Mouse (Mus musculus) liver, embryonic 16.5 days (tissue): ENCODE data around the gene Nsrp1. TPM values are rescaled to one million over a fixed set of nuclear protein-coding genes. Genes with fewer than 3 reads are reported as not detected.

Experiments
- ATAC-seq: fragments of 200-750 bp; cut with Nextera tagmentation; 2 replicates; pipeline ENCODE4 v1.8.0; 2017; ENCODE audit warnings: low read depth, mild to moderate bottlenecking, moderate number of reproducible peaks, moderate library complexity
- H3K27ac ChIP-seq: fragments of 300-500 bp; sonication (generic); 2 replicates; pipeline ENCODE4 v1.5.1; 2014; ENCODE audit warnings: mild to moderate bottlenecking, low read length
- H3K27me3 ChIP-seq: fragments of 300-500 bp; sonication (generic); 2 replicates; pipeline ENCODE4 v1.6.1; 2014; ENCODE audit warnings: low read depth, low read length, mixed read lengths; ENCODE audit not compliant: control insufficient read depth, insufficient read depth
- H3K36me3 ChIP-seq: fragments of 300-500 bp; sonication (generic); 2 replicates; pipeline ENCODE4 v1.6.1; 2014; ENCODE audit warnings: mild to moderate bottlenecking; ENCODE audit not compliant: control insufficient read depth, insufficient read depth
- H3K4me1 ChIP-seq: fragments of 300-500 bp; sonication (generic); 2 replicates; pipeline ENCODE4 v1.6.1; 2014; ENCODE audit warnings: low read depth, low read length, mixed read lengths; ENCODE audit not compliant: control insufficient read depth
- H3K4me2 ChIP-seq: fragments of 300-500 bp; sonication (generic); 2 replicates; pipeline ENCODE4 v1.6.1; 2014; ENCODE audit warnings: low read depth, low read length, mixed read lengths
- H3K4me3 ChIP-seq: fragments of 300-500 bp; sonication (generic); 2 replicates; pipeline ENCODE4 v1.5.1; 2014; ENCODE audit warnings: low read depth, mild to moderate bottlenecking, low read length
- H3K9ac ChIP-seq: fragments of 300-500 bp; sonication (generic); 2 replicates; pipeline ENCODE4 v1.6.1; 2014; ENCODE audit warnings: low read depth, low read length
- H3K9me3 ChIP-seq: fragments of 300-500 bp; sonication (generic); replicated peaks from 2 replicates; pipeline ENCODE4 v1.6.1; 2016; ENCODE audit warnings: low read length; ENCODE audit not compliant: control insufficient read depth
- WGBS: fragments of 180-500 bp; shearing (Covaris S2); extraction: QIAGEN DNeasy Blood & Tissue Kit; methylation state at CpG from one replicate; pipeline ENCODE4 v1.1.7; 2014; ENCODE audit not compliant: insufficient replicate concordance; 5-methylcytosine and 5-hydroxymethylcytosine counted together
- polyA plus RNA-seq: library from polyadenylated mRNA; unstranded; fragments of >200 nt; fragmentation: Nextera tagmentation; extraction: Ambion mirVana; gene quantifications from 2 replicates; pipeline ENCODE4 v1.2.1, GENCODE M21; 2015

Nsrp1 gene
- polyA plus RNA-seq, 1 experiment from 2014 or later: 22.2 TPM

DNA sequence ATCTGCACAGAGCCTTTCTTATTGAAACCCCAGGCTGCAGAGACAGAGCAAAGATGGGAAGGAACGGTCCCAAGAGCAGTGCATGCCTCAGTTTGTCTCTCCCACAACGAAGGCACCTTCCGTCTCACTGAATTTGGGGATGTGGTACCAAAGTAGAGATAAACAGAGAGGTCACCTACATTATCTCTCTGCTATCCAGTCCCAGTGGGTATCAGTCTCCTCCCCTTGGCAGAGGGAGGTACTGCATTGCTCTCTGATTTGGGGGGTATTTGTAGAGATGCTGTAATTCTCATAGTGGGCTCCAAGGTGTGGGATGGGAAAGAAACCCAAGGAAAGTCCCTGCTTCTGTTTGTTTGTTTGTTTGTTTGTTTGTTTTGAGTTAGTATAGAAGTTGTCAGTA lies 51.7 kb downstream of the Nsrp1 start:
- H3K27ac ChIP-seq: no peak overlapping the region
- no peak overlapping the region for H3K4me2 ChIP-seq
- H3K9ac ChIP-seq: no peak overlapping the region
- 52% methylated on average over 3 of the region's 3 CpGs for WGBS
- no peaks in the 10 kb centered on the region for H3K4me1 ChIP-seq
- H3K36me3 ChIP-seq: no peaks in the 10 kb centered on the region
- no peak overlapping the region for H3K4me3 ChIP-seq
- no peaks in the 10 kb centered on the region for H3K27me3 ChIP-seq
- H3K9me3 ChIP-seq: no peaks in the 10 kb centered on the region
- ATAC-seq: no peak

DNA sequence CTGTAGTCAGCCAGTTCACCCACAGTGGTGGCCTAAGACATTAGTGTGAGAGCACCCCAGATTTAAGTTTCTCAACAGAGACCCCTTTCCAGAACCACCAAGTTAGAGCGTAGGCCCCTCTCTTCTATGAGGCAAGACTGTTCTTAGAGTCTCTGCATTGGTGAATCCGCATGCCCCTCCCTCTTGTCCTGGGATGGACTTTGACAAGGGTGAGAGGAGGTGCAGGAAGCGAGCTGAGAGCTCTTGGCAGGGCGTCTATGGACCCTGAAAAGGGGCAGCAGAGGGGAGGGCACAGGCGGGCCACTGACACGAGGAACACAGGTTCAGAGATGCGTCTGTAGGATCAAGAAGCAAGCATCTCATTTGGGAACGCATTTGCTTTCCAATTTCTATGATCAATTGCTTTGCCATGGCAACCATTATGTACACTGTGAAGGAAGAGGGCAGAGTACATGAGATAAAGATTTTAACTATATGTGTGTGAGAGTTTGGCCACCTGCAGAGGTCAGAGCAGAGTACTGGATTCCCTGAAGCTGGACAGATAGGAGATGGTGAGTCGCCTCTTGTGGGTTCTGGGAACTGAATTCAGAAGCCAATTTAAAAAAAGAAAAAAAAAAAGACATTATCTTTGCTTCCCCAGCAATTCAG lies 56.4 kb downstream of the Nsrp1 start:
- 56% methylated on average over 9 of the region's 9 CpGs for WGBS
- Histone ChIP-seq H3K27ac (no peak overlapping the region), H3K36me3 (no peaks in the 10 kb centered on the region), H3K4me1 (no peaks in the 10 kb centered on the region; the same call in 1 of the 2 replicates), H3K27me3 (no peaks in the 10 kb centered on the region), H3K4me3 (no peak overlapping the region), H3K9me3 (no peaks in the 10 kb centered on the region), H3K4me2 (peak overlapping the region; percentile 21; the same call in 1 of the 2 replicates), H3K9ac (no peak overlapping the region)
- peak; percentile 88 for ATAC-seq

DNA sequence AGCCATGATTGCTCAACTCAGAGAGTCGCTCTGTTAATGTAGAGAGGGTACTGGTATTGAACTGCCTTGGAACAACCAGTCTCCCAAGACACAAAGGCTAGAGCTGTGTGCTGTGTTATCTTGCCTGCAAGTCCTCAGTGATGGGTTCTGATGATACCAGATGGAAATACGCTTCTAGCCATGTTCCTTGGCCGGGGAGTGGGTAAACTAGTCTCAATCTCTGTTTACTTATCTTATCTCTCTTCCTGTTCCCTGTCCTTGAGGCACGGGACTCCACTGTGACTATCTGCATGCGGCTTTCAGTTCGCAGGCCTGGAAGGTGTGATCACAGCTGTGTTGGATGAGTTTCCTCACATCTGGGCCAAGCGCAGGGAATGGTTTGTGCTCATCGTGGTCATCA lies 58.7 kb downstream of the Nsrp1 start:
- Histone ChIP-seq H3K4me2 (no peak overlapping the region), H3K4me3 (no peak overlapping the region), H3K9ac (no peak overlapping the region), H3K9me3 (no peaks in the 10 kb centered on the region), H3K27me3 (no peaks in the 10 kb centered on the region), H3K27ac (no peak overlapping the region), H3K36me3 (no peaks in the 10 kb centered on the region), H3K4me1 (no peaks in the 10 kb centered on the region; the same call in 1 of the 2 replicates)
- no peak for ATAC-seq
- 13% methylated on average over 8 of the region's 8 CpGs for WGBS

DNA sequence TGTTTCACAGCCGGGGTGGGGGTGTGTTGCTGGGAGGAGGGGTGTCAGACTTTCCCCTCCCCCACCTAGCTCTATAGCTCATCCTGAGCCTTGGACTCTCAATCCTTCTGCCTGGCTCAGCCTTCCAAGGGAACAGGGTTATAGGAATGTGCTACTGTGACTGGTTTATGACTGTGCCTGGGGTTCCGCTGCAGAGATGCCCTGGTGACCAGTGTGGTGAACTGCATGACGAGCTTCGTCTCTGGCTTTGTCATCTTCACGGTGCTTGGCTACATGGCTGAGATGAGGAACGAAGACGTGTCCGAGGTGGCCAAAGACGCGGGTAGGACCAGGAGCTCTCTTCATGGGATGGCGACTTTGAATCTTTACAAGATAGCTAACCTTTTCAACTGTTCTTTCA lies 60.2 kb downstream of the Nsrp1 start:
- Histone ChIP-seq H3K9ac (no peak overlapping the region), H3K36me3 (no peaks in the 10 kb centered on the region), H3K27ac (no peak overlapping the region), H3K27me3 (no peaks in the 10 kb centered on the region), H3K4me3 (no peak overlapping the region), H3K4me2 (no peak overlapping the region), H3K4me1 (no peaks in the 10 kb centered on the region; the same call in 1 of the 2 replicates), H3K9me3 (no peaks in the 10 kb centered on the region)
- WGBS: 62% methylated on average over 11 of the region's 11 CpGs
- no peak for ATAC-seq

DNA sequence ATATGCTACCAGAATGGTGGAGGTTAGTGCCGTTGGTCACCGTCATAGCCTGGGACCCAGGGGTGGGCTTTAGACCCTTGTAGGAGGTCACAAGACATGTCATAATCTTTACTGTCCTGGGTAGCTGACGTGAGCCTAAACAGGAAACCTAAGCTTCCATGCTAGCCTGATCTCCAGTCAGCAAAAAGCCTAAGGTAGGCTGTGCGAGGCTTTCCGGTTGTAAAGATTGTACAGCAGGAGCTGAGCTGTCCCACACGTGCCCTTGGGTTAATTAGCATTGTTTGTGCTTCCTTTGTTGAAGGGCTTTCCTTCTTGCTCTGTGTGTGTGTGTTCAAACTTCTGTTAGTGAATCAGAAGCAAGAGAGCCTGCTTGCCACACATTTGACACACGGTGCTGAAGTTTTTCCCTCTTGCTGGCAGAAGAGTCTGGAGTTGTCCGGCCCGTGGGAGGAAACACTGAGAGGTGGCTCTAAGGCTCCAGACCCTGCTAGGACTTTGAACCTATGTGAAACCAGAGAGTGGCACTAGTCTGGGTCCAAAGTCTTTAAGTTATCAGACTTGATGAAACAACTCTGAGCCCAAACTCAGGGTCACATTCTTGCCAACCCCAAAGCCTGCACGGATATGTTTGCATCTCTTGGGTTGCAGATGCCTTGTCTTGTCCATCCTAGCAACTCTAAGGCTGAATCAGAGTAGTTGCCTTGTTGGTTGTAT lies 67.3 kb downstream of the Nsrp1 start:
- ATAC-seq: no peak
- Histone ChIP-seq H3K36me3 (no peaks in the 10 kb centered on the region), H3K27ac (no peak overlapping the region), H3K27me3 (no peaks in the 10 kb centered on the region), H3K4me1 (no peaks in the 10 kb centered on the region), H3K9ac (no peak overlapping the region), H3K4me3 (no peak overlapping the region), H3K4me2 (no peak overlapping the region), H3K9me3 (no peaks in the 10 kb centered on the region)
- WGBS: 56% methylated on average over 10 of the region's 10 CpGs

DNA sequence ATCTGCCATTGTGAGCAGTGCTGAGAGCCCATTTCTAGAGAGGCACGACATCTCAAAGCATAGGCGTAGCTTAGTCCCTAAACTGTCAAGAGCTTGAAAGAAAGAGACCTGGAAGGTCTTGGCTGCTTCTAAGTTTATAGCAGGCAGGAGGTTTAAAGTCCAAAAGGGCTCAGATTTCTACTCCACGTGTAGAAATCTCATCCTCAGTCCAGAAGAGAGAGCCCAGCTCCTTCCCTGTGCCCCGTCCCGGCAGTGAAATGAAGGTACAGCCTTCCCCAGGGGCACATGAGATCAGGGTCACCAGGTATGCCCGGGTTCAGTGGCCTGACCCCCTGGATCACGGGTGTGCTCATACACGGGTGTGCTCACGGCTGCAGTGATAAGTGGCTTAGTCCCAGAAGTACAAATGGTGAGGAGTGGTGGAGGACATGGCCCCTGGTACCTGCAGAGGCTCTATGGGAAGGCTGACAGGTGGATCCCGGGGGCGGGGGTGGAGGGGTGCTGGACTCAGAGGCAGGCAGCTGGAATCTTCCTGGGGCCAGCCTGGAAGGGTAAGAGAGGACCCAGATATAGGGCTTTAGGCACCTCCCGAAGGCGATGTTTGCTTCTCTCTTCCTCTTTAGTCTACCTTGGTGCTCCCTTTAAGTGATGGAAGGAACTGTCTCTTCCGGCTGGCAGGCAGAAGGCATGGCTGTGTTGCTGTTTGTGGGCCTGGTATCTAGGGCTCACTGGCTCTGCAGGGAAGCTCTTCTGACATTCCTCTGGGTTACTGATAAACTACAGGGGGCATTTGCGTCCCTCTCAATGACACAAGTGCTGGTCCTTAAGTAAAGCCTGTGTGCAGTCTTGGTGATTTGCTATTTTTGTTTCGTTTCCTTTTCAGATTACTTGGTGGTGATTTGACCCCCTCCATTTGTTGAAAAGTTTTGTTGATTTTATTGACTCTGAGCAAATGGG lies 68.9 kb downstream of the Nsrp1 start:
- peaks cover 3% of the 10 kb centered on the region for H3K27me3 ChIP-seq
- H3K4me1 ChIP-seq: no peaks in the 10 kb centered on the region
- no peaks in the 10 kb centered on the region for H3K9me3 ChIP-seq
- 54% methylated on average over 16 of the region's 16 CpGs for WGBS
- no peak for ATAC-seq
- no peak overlapping the region for H3K9ac ChIP-seq
- H3K36me3 ChIP-seq: no peaks in the 10 kb centered on the region
- no peak overlapping the region for H3K4me2 ChIP-seq
- H3K27ac ChIP-seq: no peak overlapping the region
- no peak overlapping the region for H3K4me3 ChIP-seq

DNA sequence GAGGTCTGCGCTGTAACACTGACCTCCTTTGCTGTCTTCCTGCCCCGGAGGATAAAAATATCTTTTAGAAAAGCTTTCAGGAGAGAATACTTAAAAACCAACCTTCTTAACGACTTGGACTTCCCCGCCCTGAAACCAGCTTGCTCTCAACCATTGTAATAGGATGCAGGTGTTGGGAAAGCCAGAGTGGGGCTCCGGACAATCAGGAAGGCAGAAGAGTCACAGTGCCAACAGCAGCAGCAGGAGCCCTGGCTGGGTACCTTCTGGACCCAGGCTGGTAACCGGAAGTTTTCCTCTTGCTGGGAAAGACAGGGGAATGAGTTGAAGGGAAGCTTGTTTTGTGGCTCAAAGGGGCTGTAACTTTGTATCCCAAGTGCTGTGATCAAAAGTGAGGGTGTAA lies 71.6 kb downstream of the Nsrp1 start:
- no peak overlapping the region for H3K27ac ChIP-seq
- 33% methylated on average over 6 of the region's 6 CpGs for whole genome bisulfite sequencing
- ATAC-seq: no peak
- H3K9me3 ChIP-seq: no peaks in the 10 kb centered on the region
- no peak overlapping the region for H3K4me2 ChIP-seq
- no peak overlapping the region for H3K9ac ChIP-seq
- H3K27me3 ChIP-seq: peaks cover 3% of the 10 kb centered on the region
- H3K4me1 ChIP-seq: no peaks in the 10 kb centered on the region
- no peaks in the 10 kb centered on the region for H3K36me3 ChIP-seq
- no peak overlapping the region for H3K4me3 ChIP-seq

DNA sequence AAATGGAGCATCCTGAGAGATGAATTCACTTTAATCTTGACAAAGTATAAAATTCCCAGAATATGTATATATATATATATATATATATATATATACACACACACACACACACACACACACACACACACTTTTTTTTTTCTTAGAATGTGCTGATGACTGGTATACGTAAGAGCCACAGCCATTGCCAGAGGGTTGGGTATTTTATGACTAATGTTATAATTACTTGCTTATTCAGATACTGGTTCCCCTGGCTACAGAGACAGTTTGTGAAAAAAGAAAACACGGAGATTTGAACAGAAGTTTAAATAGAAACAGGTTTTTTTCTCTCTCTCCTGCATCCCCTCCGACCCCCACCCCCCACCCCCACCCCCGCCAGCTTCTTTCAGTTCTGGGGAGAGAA lies 72.4 kb downstream of the Nsrp1 start:
- ATAC-seq: no peak
- no peak overlapping the region for H3K4me3 ChIP-seq

More for the DNA sequence above, 72.4 kb downstream of the Nsrp1 start:
- WGBS: 52% methylated on average over 4 of the region's 4 CpGs
- Histone ChIP-seq H3K27ac (no peak overlapping the region), H3K36me3 (no peaks in the 10 kb centered on the region), H3K4me1 (no peaks in the 10 kb centered on the region), H3K27me3 (peaks cover 3% of the 10 kb centered on the region), H3K9ac (no peak overlapping the region), H3K4me2 (no peak overlapping the region), H3K9me3 (no peaks in the 10 kb centered on the region)
